Mouse (Mus musculus) adrenal gland, adult 8-10 months (tissue): ENCODE data around the gene Rhoj. TPM values are rescaled to one million over a fixed set of nuclear protein-coding genes. Genes with fewer than 3 reads are reported as not detected.
"Not testable (repeated sequence)": the region's sequence is repeated elsewhere in the genome, so short reads cannot be mapped to it uniquely, and the experiment has no call there.

Experiments used
- DNase-seq: peaks from one replicate; pipeline ENCODE4 v3.0.0; 2022
- total RNA-seq, 4 experiments: library from RNA; stranded (reverse); gene quantifications; 2 replicates each; pipeline ENCODE4 v1.2.4; 2022

Gene Rhoj
- total RNA-seq, 4 experiments from 2014 or later: 12.0 to 17.9 (median 14.9) TPM

- DNase-seq: no peak
These were observed 86.1 kb downstream of the Rhoj start for GRCm38 (mm10) chr12:75394011-75394773.

- no peak for DNase-seq
These were observed 88.5 kb downstream of the Rhoj start for GRCm38 (mm10) chr12:75396616-75397015.

DNA sequence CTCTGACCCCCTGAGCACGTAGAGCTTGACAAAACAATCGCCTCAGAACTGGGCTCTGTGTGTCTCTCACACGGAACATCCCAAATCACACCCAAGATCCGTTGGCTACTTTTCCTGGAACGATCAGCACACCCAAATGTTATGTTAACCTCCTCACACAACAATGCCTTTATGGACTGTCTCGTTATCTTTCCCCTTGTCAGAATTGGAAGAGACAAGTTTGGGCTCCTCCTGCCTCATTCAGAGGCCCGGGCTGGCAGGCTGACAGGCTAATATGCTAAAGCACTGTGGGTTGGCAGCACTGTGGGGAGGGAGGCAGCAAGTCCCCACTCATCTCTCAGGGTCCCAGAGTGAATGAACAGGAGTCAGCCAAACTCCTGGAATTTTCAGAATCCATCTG lies 89.0 kb downstream of the Rhoj start:
- DNase-seq: no peak

- no peak for DNase-seq
These were observed 104.8 kb downstream of the Rhoj start for GRCm38 (mm10) chr12:75412964-75413363.

DNA sequence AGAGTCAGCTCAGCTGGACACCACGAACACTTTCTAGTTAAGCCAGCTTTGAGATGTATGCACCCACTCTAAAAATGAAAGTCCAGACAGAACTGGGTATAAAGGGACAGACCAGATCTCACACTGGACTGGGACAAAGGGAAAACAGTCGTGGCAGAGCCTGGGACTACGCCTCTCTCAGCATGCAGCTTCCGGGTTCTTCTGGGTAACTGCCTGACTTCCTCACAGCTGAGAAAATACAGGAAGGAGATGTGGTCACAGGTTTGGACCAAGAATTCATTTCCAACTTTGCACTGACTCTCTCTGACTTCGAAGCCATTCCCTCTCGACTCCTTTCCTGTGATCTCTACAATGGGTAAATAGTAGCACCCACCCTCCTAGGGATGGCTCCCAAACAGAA lies 106.9 kb downstream of the Rhoj start:
- DNase-seq: no peak

- no peak for DNase-seq
These were observed 108.6 kb downstream of the Rhoj start, which contains the start of gene Gphb5 for GRCm38 (mm10) chr12:75416681-75417080. Gene Gphb5, minus strand, starts transcription at chr12:75416781.

DNA sequence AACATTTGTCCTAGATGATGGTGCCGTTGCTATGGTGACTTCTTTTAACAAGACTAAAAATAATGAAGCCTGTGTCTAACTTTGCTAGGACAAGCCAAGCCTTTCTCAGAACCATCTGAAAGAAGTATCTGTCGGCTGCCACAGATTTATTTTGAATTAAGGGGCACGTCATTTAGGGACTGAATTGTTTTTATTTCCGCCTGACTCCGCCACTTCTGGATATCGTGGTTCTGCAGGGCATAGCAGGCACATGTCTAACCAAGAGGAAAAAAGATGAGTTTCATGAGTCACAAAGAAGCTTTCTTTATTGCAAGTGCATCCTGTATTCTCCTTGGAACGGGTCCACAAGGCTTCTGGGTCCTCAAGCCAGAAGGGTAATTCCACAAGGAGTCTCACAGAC lies 116.2 kb downstream of the Rhoj start:
- DNase-seq: no peak

- DNase-seq: no peak
These were observed 116.7 kb downstream of the Rhoj start for GRCm38 (mm10) chr12:75424817-75425216.

GRCm38 (mm10) chr12:75425882-75426281 lies 117.8 kb downstream of the Rhoj start:
- DNase-seq: no peak

GRCm38 (mm10) chr12:75428719-75429118 lies 120.6 kb downstream of the Rhoj start:
- no peak for DNase-seq

- no peak for DNase-seq
These were observed 121.7 kb downstream of the Rhoj start for GRCm38 (mm10) chr12:75429685-75430396.

DNA sequence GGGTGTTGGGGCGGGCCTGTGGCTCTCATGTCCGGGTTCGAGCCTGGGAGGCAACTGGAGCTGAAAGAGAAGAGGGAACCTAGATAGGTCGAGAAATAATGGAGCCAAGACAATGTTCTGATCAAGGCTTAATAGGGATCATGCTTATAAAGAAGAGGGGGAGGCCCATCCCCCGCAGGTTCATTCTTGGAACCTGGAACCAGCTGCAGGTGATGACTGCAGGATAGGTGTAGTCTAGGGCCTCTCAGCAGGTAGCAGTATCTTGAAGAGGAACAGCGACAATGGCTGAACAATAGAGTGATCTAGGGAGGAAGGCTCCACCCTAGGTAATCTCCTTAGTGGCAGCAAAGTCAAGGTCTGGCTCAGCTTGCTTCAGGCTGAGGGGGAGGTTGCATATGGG lies 124.3 kb downstream of the Rhoj start:
- DNase-seq: not testable (repeated sequence)

- DNase-seq: no peak
These were observed 138.1 kb downstream of the Rhoj start for GRCm38 (mm10) chr12:75446245-75446644.

GRCm38 (mm10) chr12:75448921-75449320 lies 140.8 kb downstream of the Rhoj start:
- no peak for DNase-seq

GRCm38 (mm10) chr12:75449475-75449966 lies 141.4 kb downstream of the Rhoj start:
- no peak for DNase-seq

DNA sequence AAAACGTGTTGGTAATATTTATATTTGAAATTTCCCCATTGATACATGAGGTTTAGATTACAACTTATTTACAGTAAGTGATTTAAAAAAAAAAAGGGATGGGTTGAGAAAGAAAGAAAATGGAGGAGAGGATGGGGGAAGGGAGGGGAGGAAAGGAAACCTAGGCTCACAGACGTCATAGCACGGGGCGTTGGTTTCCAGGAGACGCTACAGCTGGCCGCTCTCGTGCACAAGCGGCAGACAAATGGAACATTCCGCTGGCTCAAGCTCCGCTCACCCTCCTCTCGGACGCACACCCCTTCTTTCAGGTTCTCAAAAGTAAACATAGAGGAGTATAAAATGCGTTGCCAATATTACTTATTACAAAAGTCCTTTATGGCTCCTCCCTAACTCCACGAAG lies 141.9 kb downstream of the Rhoj start:
- no peak for DNase-seq

DNA sequence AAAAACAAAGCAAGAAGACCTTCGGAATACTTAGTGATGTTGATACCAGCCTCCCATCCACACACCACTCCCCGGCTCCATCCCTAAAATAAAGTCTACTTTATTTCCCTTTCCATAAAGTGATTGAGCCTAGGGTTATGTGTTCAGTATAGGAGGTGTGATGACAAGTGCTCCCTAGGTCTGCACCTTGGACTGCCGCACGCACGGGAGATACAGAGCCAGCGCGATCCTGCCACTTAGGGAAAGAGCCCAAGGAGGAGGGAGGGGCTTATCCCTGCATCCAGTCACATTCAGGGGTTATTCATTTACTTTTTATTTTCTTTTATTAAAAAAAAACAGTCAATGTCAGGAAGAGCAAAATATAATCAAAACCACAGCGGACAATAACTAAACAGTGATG lies 142.5 kb downstream of the Rhoj start:
- DNase-seq: no peak

Other genes starting within 250 kb of the Rhoj start
- gene Kcnh5, start 131.0 kb upstream of the Rhoj start, total RNA-seq: under 1 TPM; 0.07 to 0.23 (median 0.10) TPM
- not detected for gene Gphb5, start 108.5 kb downstream of the Rhoj start, total RNA-seq